In genomic region chr1:152033731-152034130, GRCm38 (mm10) we compare ENCODE assay signal across 19 mouse cellular contexts. TPM values are rescaled to one million over a fixed set of nuclear protein-coding genes. Genes with fewer than 3 reads are reported as not detected.
DNase-seq lines count a peak whose midpoint lies in the region; TF ChIP-seq lines count a peak whose summit lies in the region.
"Had no signal": no experiment of that assay in that cellular context is flagged by ENCODE, and none has a peak within 500 bp of the region (broad histone marks: within the 10 kb centered on the region; RNA-seq: fewer than 3 reads in every experiment).

No protein-coding gene starts in this region.

- H3K27me3 ChIP-seq in thymus, adult 2 months (ENCODE audit: control insufficient read depth, insufficient read depth, low read length): no peaks in the 10 kb centered on the region
- H3K27me3 ChIP-seq: embryonic facial prominence, embryonic 12.5 days; forebrain, embryonic 13.5 days; forebrain, embryonic 15.5 days had no signal

- H3K4me3 ChIP-seq in thymus, adult 2 months (ENCODE audit: control insufficient read depth, insufficient read depth, low read length): no peak overlapping the region
- H3K4me3 ChIP-seq: embryonic facial prominence, embryonic 10.5 days; embryonic facial prominence, embryonic 12.5 days; forebrain, embryonic 13.5 days; forebrain, embryonic 15.5 days had no signal

- 28% methylated on average over 3 of the region's 3 CpGs for WGBS in thymus, adult 2 months

- peaks cover 16% of the 10 kb centered on the region for H3K4me1 ChIP-seq in thymus, adult 2 months (replicated peaks; ENCODE audit: control insufficient read depth, insufficient read depth, low read length)

- TF ChIP-seq POLR2A in thymus, adult 2 months (IDR thresholded peaks at IDR 0.05; ENCODE audit: control insufficient read depth, extremely low read depth, insufficient read depth, low read length, poor library complexity): no peak

- no peak overlapping the region for H3K27ac ChIP-seq in thymus, adult 2 months (ENCODE audit: control insufficient read depth, insufficient read depth, low read length)
- H3K27ac ChIP-seq: embryonic facial prominence, embryonic 10.5 days; embryonic facial prominence, embryonic 12.5 days; forebrain, embryonic 13.5 days; forebrain, embryonic 15.5 days had no signal

- no peaks in the 10 kb centered on the region for H3K36me3 ChIP-seq in thymus, adult 2 months (ENCODE audit: control insufficient read depth, insufficient read depth, low read length)
- H3K36me3 ChIP-seq: embryonic facial prominence, embryonic 10.5 days; embryonic facial prominence, embryonic 12.5 days; forebrain, embryonic 15.5 days had no signal

- no peak for TF ChIP-seq CTCF in thymus, adult 2 months (IDR thresholded peaks at IDR 0.05; ENCODE audit: borderline replicate concordance, control insufficient read depth, extremely low read depth, insufficient read depth, low read length, poor library complexity)

- peak; percentile 19 for DNase-seq in thymus, adult 2 months
- peak; percentile 64 for DNase-seq in thymus, postnatal 0 days (ENCODE audit: low spot score)
- DNase-seq in thymus, postnatal 14 days: peak; percentile 58
- peak; percentile 34 for DNase-seq in thymus, postnatal 4 days
- DNase-seq in frontal cortex, postnatal 36 days (ENCODE audit: low spot score in 2 of 2): no peak
- no peak for DNase-seq in retina, postnatal 1 day
- DNase-seq in adrenal gland, adult 2 months: no peak
- DNase-seq: adrenal gland, adult 8-10 months; adrenal gland, postnatal 14 days; adrenal gland, postnatal 36 days; cerebellum, adult 11-12 months; cerebellum, adult 2 months; cerebellum, adult 9-10 months; cerebellum, postnatal 10 days; cerebellum, postnatal 25 days had no signal

RNA-seq across cellular contexts. Expression of gene 1700025G04Rik, which starts 56.2 kb away (rescaled TPM):
- 4.1 and 5.0 TPM in 2 replicates for polyA plus RNA-seq in thymus, adult 2 months (2012; rRNA removed)
- polyA plus RNA-seq in thymus, postnatal 0 days (2015; fragmentation: Nextera tagmentation; extraction: Ambion mirVana): 21.3 and 26.1 TPM in 2 replicates
- 10 to 100 TPM; 53.7 to 66.1 TPM for total RNA-seq in adrenal gland, adult 2 months (2021)
- polyA plus RNA-seq in adrenal gland, adult 2 months (2012; rRNA removed): 2.6 and 3.0 TPM in 2 replicates

Comparison
In these comparisons a context has a peak if more than half of its experiments do, and no peak if none do; other contexts are left out.
1. DNase-seq: peak in thymus, adult 2 months (single experiment), thymus, postnatal 0 days (single experiment), thymus, postnatal 14 days (single experiment) and thymus, postnatal 4 days (single experiment); none in frontal cortex, postnatal 36 days (0 of 2), retina, postnatal 1 day (single experiment) and adrenal gland, adult 2 months (single experiment).